8 mouse cellular contexts compared by ENCODE assay signal in genomic region chr1:58503793-58504370, GRCm38 (mm10). TPM values are rescaled to one million over a fixed set of nuclear protein-coding genes. Genes with fewer than 3 reads are reported as not detected.
DNase-seq lines count a peak whose midpoint lies in the region; TF ChIP-seq lines count a peak whose summit lies in the region.

No protein-coding gene starts in this region.

- no peak for TF ChIP-seq CTCF in cerebellum, adult 2 months (IDR thresholded peaks at IDR 0.05; ENCODE audit: borderline replicate concordance, insufficient read depth, low read depth, low read length)
- no peak for TF ChIP-seq CTCF in thymus, adult 2 months (IDR thresholded peaks at IDR 0.05; ENCODE audit: borderline replicate concordance, control insufficient read depth, extremely low read depth, insufficient read depth, low read length, poor library complexity)
- TF ChIP-seq CTCF in liver, adult 2 months (IDR thresholded peaks at IDR 0.05; ENCODE audit: low read depth, low read length), result no peak

- peak overlapping the region; percentile 98 for H3K4me3 ChIP-seq in cerebellum, adult 2 months (replicated peaks; ENCODE audit: insufficient read depth, low read depth, low read length)
- H3K4me3 ChIP-seq in thymus, adult 2 months (ENCODE audit: control insufficient read depth, insufficient read depth, low read length), result peak overlapping the region; percentile 87
- peak overlapping the region; percentile 97 for H3K4me3 ChIP-seq in liver, adult 2 months (ENCODE audit: insufficient read depth, low read depth, low read length)

- H3K79me2 ChIP-seq in liver, adult 2 months (ENCODE audit: control insufficient read depth, insufficient read depth, low read length), result peaks cover 4% of the 10 kb centered on the region; the same call in 1 of the 2 replicates

- TF ChIP-seq POLR2A in cerebellum, adult 2 months (IDR thresholded peaks at IDR 0.05; ENCODE audit: borderline replicate concordance, insufficient read depth, low read length), result no peak
- TF ChIP-seq POLR2A in thymus, adult 2 months (IDR thresholded peaks at IDR 0.05; ENCODE audit: control insufficient read depth, extremely low read depth, insufficient read depth, low read length, poor library complexity), result no peak
- no peak for TF ChIP-seq POLR2A in liver, adult 2 months (IDR thresholded peaks at IDR 0.05; ENCODE audit: extremely low read depth, insufficient read depth, low read length)

- no peak for DNase-seq in cerebellum, adult 2 months
- no peak for DNase-seq in cerebellum, postnatal 10 days
- no peak for DNase-seq in thymus, adult 2 months
- DNase-seq in thymus, postnatal 0 days (ENCODE audit: low spot score), result no peak
- peak; percentile 27 for DNase-seq in liver, adult 2 months (ENCODE audit: extremely low read depth, low read depth, low spot score)
- DNase-seq in adrenal gland, adult 8-10 months, result no peak
- DNase-seq in kidney, adult 18-20 months, result no peak
- DNase-seq in gastrocnemius, postnatal 14 days, result no peak

- intact Hi-C loops in gastrocnemius, postnatal 14 days (cut with DNase I; ENCODE audit: low total_unique reads), result no loop called here

- H3K4me1 ChIP-seq in cerebellum, adult 2 months (ENCODE audit: control insufficient read depth, insufficient read depth, low read length), result no peaks in the 10 kb centered on the region
- peaks cover 2% of the 10 kb centered on the region for H3K4me1 ChIP-seq in thymus, adult 2 months (replicated peaks; ENCODE audit: control insufficient read depth, insufficient read depth, low read length)
- H3K4me1 ChIP-seq in liver, adult 2 months (ENCODE audit: control insufficient read depth, insufficient read depth, low read length), result peaks cover 5% of the 10 kb centered on the region

- H3K9ac ChIP-seq in liver, adult 2 months (ENCODE audit: low read depth, low read length), result peak overlapping the region; percentile 89; the same call in 1 of the 2 replicates

- peak overlapping the region; percentile 70 for H3K27ac ChIP-seq in cerebellum, adult 2 months (ENCODE audit: insufficient read depth, low read length)
- H3K27ac ChIP-seq in thymus, adult 2 months (ENCODE audit: control insufficient read depth, insufficient read depth, low read length), result no peak overlapping the region
- H3K27ac ChIP-seq in liver, adult 2 months (replicated peaks; ENCODE audit: insufficient read depth, low read depth, low read length), result no peak overlapping the region

- H3K36me3 ChIP-seq in thymus, adult 2 months (ENCODE audit: control insufficient read depth, insufficient read depth, low read length), result peaks cover 9% of the 10 kb centered on the region; the same call in 1 of the 2 replicates
- H3K36me3 ChIP-seq in liver, adult 2 months (ENCODE audit: control insufficient read depth, insufficient read depth, low read length), result peaks cover 7% of the 10 kb centered on the region; the same call in 1 of the 2 replicates

- no peaks in the 10 kb centered on the region for H3K27me3 ChIP-seq in cerebellum, adult 2 months (ENCODE audit: control insufficient read depth, insufficient read depth, low read length)
- no peaks in the 10 kb centered on the region for H3K27me3 ChIP-seq in thymus, adult 2 months (ENCODE audit: control insufficient read depth, insufficient read depth, low read length)
- H3K27me3 ChIP-seq in liver, adult 2 months (ENCODE audit: control insufficient read depth, insufficient read depth, low read length), result no peaks in the 10 kb centered on the region

- WGBS in cerebellum, adult 2 months, result 15% methylated on average over 9 of the region's 9 CpGs
- WGBS in thymus, adult 2 months, result 15% methylated on average over 9 of the region's 9 CpGs
- 22% methylated on average over 9 of the region's 9 CpGs for WGBS in liver, adult 2 months

RNA-seq across cellular contexts. Expression of gene Orc2, which starts 1.0 kb away (rescaled TPM):
- 21.6 and 22.6 TPM in 2 replicates for polyA plus RNA-seq in cerebellum, adult 2 months (2012; rRNA removed)
- 22.9 and 28.1 TPM in 2 replicates for polyA plus RNA-seq in thymus, adult 2 months (2012; rRNA removed)
- 32.9 and 36.5 TPM in 2 replicates for polyA plus RNA-seq in thymus, postnatal 0 days (2015; fragmentation: Nextera tagmentation; extraction: Ambion mirVana)
- 4.8 and 5.2 TPM in 2 replicates for total RNA-seq in liver, adult 2 months (2014; rRNA removed)
- 1.6 and 1.7 TPM in 2 replicates for polyA plus RNA-seq in liver, adult 2 months (2012; rRNA removed)
- total RNA-seq in adrenal gland, adult 8-10 months (2022), result 10 to 100 TPM; 20.9 to 29.4 (median 24.9) TPM
- 10 to 100 TPM in 1 of 2 experiments, 1 to 10 TPM in 1; 9.8 to 11.1 TPM for total RNA-seq in gastrocnemius, postnatal 14 days (2021)

RNA-seq across cellular contexts. Expression of gene Ppil3, which starts 58.6 kb away (rescaled TPM):
- 30.0 and 31.0 TPM in 2 replicates for polyA plus RNA-seq in cerebellum, adult 2 months (2012; rRNA removed)
- polyA plus RNA-seq in thymus, adult 2 months (2012; rRNA removed), result 19.6 and 30.4 TPM in 2 replicates
- polyA plus RNA-seq in thymus, postnatal 0 days (2015; fragmentation: Nextera tagmentation; extraction: Ambion mirVana), result 68.1 and 78.5 TPM in 2 replicates
- 21.5 and 32.6 TPM in 2 replicates for total RNA-seq in liver, adult 2 months (2014; rRNA removed)
- 13.6 and 14.2 TPM in 2 replicates for polyA plus RNA-seq in liver, adult 2 months (2012; rRNA removed)
- total RNA-seq in adrenal gland, adult 8-10 months (2022), result 10 to 100 TPM; 37.9 to 44.4 (median 41.1) TPM
- 10 to 100 TPM; 14.6 to 15.3 TPM for total RNA-seq in gastrocnemius, postnatal 14 days (2021)

RNA-seq across cellular contexts. Expression of gene Nif3l1, which starts 58.9 kb away (rescaled TPM):
- 29.1 and 32.4 TPM in 2 replicates for polyA plus RNA-seq in cerebellum, adult 2 months (2012; rRNA removed)
- polyA plus RNA-seq in thymus, adult 2 months (2012; rRNA removed), result 18.6 and 19.0 TPM in 2 replicates
- polyA plus RNA-seq in thymus, postnatal 0 days (2015; fragmentation: Nextera tagmentation; extraction: Ambion mirVana), result 25.6 and 25.7 TPM in 2 replicates
- 9.4 and 10.5 TPM in 2 replicates for total RNA-seq in liver, adult 2 months (2014; rRNA removed)
- 11.4 and 11.9 TPM in 2 replicates for polyA plus RNA-seq in liver, adult 2 months (2012; rRNA removed)
- total RNA-seq in adrenal gland, adult 8-10 months (2022), result 10 to 100 TPM; 20.9 to 27.8 (median 26.4) TPM
- total RNA-seq in gastrocnemius, postnatal 14 days (2021), result 1 to 10 TPM; 9.3 to 9.5 TPM
